Mouse (Mus musculus): ENCODE measurements at regions not wholly inside any gene's neighbourhood (a gene's known extent, or its start where the extent isn't known, plus 50 kb on each side); places are given as distances from the start of the nearest gene placed in this dataset.

DNA sequence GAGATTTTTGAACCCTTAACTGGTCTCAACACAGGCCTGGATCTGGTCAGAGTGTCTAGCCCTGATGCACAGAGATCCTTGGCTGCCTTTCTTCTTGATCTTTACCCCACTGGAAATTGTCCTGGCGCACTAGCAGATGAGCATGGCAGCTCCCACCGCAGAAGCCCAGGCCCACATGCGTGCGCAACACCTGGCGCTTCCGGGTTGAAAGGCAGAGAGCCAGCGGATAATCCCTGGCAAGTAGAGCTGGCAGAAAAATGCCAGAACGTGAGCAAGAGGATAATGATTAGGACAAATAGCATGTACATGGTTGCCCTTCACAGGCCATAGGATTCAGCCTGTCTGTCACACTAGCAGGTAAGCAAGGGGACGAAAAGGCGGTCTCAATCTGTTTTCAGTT lies 95.0 kb upstream of the Aco1 start:
- 92% methylated on average over 10 of the region's 10 CpGs for WGBS
- H3K36me3 ChIP-seq (replicated peaks): no peaks in the 10 kb centered on the region

DNA sequence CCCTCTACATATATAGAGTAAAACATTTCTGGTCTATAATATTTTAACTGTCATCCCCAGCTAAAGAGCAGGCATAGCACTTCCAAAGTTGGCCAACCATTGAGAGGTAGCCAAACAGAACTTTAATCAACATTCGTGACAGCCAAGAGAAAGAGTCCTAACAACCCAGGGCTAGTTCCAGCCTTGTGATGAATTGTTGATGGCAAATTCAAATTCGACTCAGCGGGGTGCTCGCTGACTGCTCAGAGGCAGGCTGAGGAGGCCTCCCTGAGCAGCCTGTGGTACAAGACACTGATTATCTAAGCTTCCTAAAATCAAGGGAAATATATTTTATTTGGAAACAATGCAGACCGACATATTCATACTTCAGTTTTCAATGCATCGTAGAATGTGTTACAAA lies 93.8 kb upstream of the Aco1 start:
- Histone ChIP-seq H3K27me3 (replicated peaks; ENCODE audit: low read depth, poor library complexity, severe bottlenecking) (no peaks in the 10 kb centered on the region), H3K9me3 (0 out of 2 replicates have a peak, but pooled peaks cover 2% of the 10 kb centered on the region), H3K4me3 (no peak overlapping the region), H3K36me3 (replicated peaks) (no peaks in the 10 kb centered on the region), H3K4me1 (no peaks in the 10 kb centered on the region), H3K27ac (replicated peaks) (no peak overlapping the region)
- DNase-seq (ENCODE audit: low spot score): no peak
- 80% methylated on average over 6 of the region's 6 CpGs for WGBS

More for the DNA sequence above, 95.0 kb upstream of the Aco1 start:
- Histone ChIP-seq H3K27ac (replicated peaks) (no peak overlapping the region), H3K27me3 (replicated peaks; ENCODE audit: low read depth, poor library complexity, severe bottlenecking) (no peaks in the 10 kb centered on the region), H3K4me1 (no peaks in the 10 kb centered on the region), H3K4me3 (no peak overlapping the region), H3K9me3 (no peaks in the 10 kb centered on the region)
- no peak for DNase-seq (ENCODE audit: low spot score)

DNA sequence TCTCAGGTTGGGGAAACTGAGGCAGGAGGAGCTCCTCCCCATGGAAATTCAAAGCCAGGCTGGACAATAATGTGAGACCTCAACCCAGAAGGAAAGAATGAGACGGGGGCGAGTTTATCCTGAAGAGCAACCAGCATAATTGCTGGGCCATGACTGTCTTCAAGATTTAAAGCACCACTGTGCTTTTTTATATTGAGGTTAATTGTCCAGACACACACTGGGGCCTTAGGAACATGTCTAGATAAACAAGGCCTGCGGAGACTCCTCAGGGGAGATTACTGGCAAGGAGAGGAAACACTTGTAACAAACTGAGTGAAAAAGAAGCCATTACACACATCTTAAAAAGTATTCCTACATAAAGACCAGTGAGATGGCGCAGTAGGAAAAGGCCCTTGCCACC lies 91.0 kb upstream of the Aco1 start:
- 88% methylated on average over 4 of the region's 4 CpGs for WGBS
- no peaks in the 10 kb centered on the region for H3K27me3 ChIP-seq (replicated peaks; ENCODE audit: low read depth, poor library complexity, severe bottlenecking)
- no peaks in the 10 kb centered on the region for H3K36me3 ChIP-seq (replicated peaks)
- H3K9me3 ChIP-seq: 0 out of 2 replicates have a peak, but pooled peaks cover 2% of the 10 kb centered on the region
- H3K27ac ChIP-seq (replicated peaks): no peak overlapping the region
- DNase-seq (ENCODE audit: low spot score): no peak
- H3K4me3 ChIP-seq: no peak overlapping the region
- H3K4me1 ChIP-seq: no peaks in the 10 kb centered on the region

DNA sequence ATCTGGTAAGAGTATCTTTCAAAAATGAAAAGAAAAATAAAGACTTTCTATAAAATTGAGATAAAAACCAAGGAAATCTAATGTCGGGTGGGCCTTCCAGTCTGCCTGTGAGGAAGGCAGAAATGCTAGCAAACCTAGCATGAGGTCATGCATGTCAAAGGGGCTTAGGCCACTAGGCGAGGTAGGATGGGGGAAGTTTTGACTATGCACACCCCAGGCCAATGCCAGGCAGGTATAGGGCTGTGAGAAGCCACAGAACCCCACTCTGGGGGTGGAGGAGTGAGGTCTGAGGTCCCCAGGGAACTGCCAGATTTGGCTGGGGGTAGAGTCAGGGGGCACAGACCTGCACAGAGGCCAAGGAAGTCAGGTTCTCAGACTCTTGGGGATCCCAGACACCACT lies 89.5 kb upstream of the Aco1 start:
- H3K27me3 ChIP-seq (replicated peaks; ENCODE audit: low read depth, poor library complexity, severe bottlenecking): no peaks in the 10 kb centered on the region
- 89% methylated on average over 2 of the region's 2 CpGs for WGBS
- H3K4me3 ChIP-seq: no peak overlapping the region
- no peaks in the 10 kb centered on the region for H3K4me1 ChIP-seq
- H3K36me3 ChIP-seq (replicated peaks): no peaks in the 10 kb centered on the region
- H3K9me3 ChIP-seq: 0 out of 2 replicates have a peak, but pooled peaks cover 2% of the 10 kb centered on the region
- no peak for DNase-seq (ENCODE audit: low spot score)
- H3K27ac ChIP-seq (replicated peaks): no peak overlapping the region

DNA sequence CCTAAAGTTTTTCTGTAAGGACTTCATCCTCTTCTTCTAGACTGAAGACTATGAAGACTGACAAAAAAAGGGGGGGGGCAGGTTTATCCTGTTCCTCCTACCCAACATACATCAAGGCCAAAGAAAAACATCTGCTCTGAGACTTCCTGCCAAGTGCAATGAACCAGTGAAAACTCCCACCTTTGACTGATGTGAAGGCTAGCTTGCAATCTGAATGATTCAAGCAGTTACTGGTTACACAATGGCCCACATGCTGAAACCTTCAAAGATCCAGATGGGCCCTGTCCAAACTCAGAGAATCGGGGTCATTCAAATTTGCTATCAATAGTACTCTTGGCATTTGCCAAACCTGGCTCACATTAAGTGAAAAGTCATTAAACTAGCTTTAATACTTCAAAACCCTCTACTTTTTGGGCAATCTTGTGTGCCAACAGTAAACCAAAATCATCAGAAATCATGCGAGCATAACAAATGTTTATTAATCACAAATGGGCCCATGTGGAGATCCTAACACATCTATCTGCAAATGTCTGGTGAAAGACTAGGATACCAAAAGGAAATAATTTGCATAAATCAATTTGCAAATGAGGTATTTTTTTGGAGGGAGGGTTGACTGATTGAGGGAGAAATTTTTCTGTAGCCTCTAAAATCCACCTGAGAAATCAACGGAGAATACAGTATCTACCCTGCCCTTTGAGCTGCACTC lies 79.0 kb upstream of the Aco1 start:
- 88% methylated on average over 3 of the region's 3 CpGs for WGBS
- Histone ChIP-seq H3K27me3 (replicated peaks; ENCODE audit: low read depth, poor library complexity, severe bottlenecking) (no peaks in the 10 kb centered on the region), H3K36me3 (replicated peaks) (no peaks in the 10 kb centered on the region), H3K4me1 (no peaks in the 10 kb centered on the region), H3K4me3 (no peak overlapping the region), H3K9me3 (peaks cover 3% of the 10 kb centered on the region; the same call in 1 of the 2 replicates), H3K27ac (replicated peaks) (no peak overlapping the region)
- no peak for DNase-seq (ENCODE audit: low spot score)

DNA sequence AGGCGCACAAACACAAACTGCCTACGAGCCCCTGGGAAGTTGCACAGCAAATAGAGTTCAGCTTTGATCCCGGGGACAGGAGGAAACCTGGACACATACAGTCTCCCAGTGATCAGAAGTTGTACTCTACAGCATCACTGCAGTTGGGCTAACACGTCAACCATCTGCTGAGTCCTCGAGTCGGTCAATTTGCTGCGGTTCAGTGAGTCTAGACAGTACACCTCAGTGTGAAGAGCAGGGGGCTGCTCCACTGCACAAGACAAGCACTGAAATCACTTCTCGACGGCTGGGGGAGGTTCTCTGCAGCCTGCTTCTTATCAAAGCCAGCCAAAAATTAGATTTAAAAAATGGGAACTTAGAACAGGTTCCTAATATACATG lies 78.4 kb upstream of the Aco1 start:
- peak; percentile 11 for DNase-seq (ENCODE audit: low spot score)
- Histone ChIP-seq H3K27ac (replicated peaks) (no peak overlapping the region), H3K36me3 (replicated peaks) (no peaks in the 10 kb centered on the region), H3K4me1 (no peaks in the 10 kb centered on the region), H3K27me3 (replicated peaks; ENCODE audit: low read depth, poor library complexity, severe bottlenecking) (no peaks in the 10 kb centered on the region), H3K4me3 (no peak overlapping the region), H3K9me3 (peaks cover 3% of the 10 kb centered on the region; the same call in 1 of the 2 replicates)
- WGBS: 74% methylated on average over 9 of the region's 9 CpGs

DNA sequence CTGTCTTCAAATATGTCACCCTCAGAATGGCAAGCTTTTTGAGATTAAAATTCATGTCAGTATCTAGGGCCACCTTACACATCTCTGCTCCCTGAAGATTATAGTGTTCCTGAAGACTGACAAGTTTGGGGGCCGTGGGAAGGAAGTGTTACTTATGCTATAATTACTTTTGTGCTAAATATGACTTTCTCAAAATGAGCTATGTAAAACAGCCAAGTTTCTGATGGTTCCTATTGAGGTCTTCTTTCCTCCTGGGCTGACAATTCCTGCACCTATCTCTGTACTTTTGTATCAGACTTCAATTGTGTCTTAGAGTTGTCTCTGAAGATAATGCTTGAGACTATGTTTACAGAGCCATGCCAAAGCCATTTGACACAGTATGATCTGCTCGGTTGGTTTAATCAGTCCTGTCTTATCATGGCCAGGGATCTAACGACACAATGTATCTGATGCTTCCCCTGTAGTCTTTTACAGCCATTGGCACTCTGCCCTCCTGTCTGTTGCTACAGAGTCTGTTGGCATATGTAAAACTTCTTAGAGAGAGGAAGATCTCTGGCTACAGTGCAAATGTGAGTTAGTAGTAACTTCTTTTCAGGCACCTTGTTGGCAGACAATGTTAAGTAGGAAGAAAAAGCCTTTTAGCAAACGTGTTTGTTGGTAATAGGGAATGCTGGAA lies 71.8 kb upstream of the Aco1 start:
- Histone ChIP-seq H3K27me3 (replicated peaks; ENCODE audit: low read depth, poor library complexity, severe bottlenecking) (no peaks in the 10 kb centered on the region), H3K36me3 (replicated peaks) (no peaks in the 10 kb centered on the region), H3K4me1 (no peaks in the 10 kb centered on the region), H3K27ac (replicated peaks) (no peak overlapping the region), H3K9me3 (no peaks in the 10 kb centered on the region), H3K4me3 (no peak overlapping the region)
- 77% methylated on average over 4 of the region's 4 CpGs for WGBS
- DNase-seq (ENCODE audit: low spot score): no peak

DNA sequence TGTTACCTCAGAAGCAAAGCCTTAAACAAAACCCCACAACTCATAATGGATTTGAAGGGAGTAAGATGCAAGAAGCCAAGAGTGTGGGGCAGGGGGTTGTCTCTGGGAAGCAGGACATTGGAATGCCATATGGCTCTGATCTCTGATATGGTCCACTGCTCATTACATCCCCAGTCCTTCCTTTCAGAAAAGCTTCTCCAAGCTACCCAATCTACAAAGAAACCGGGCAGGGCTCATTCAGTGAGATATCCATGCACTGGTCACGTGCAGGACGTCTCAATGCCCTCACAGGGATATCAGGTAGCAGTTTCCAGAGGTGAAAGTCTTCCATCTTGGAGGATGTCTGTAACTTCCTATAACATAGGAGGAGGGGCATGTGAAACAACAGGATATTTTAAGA lies 61.8 kb upstream of the Aco1 start:
- Histone ChIP-seq H3K4me1 (no peaks in the 10 kb centered on the region), H3K27me3 (replicated peaks; ENCODE audit: low read depth, poor library complexity, severe bottlenecking) (no peaks in the 10 kb centered on the region), H3K4me3 (no peak overlapping the region), H3K36me3 (replicated peaks) (no peaks in the 10 kb centered on the region), H3K27ac (replicated peaks) (no peak overlapping the region), H3K9me3 (no peaks in the 10 kb centered on the region)
- 81% methylated on average over 3 of the region's 3 CpGs for WGBS
- DNase-seq (ENCODE audit: low spot score): no peak

DNA sequence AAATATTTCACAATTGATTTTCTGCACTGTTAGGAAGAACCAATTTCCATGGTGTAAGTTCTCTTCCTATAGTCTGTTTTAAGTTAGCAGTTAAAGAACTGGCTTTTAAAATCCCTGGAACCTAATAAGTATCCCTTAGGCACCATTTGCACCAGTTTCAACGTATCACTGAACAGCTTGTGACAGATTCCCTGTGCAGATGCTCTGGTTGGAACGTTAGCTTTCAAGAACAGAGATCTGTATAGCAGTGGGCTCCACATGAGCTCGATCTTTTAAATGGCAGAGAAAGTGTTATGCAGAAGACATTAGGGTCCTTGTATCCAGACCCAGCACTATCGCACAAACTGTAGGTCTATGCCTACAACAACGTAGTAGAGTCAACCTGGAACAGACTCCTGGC lies 52.6 kb upstream of the Aco1 start:
- Histone ChIP-seq H3K36me3 (replicated peaks) (no peaks in the 10 kb centered on the region), H3K4me1 (peaks cover 5% of the 10 kb centered on the region; the same call in 1 of the 2 replicates), H3K9me3 (no peaks in the 10 kb centered on the region), H3K4me3 (no peak overlapping the region), H3K27ac (replicated peaks) (no peak overlapping the region), H3K27me3 (replicated peaks; ENCODE audit: low read depth, poor library complexity, severe bottlenecking) (no peaks in the 10 kb centered on the region)
- WGBS: 78% methylated on average over 5 of the region's 5 CpGs
- DNase-seq (ENCODE audit: low spot score): no peak

Measured in embryonic facial prominence, embryonic 10.5 days (tissue).